Mouse (Mus musculus): ENCODE data around the gene Lrrc4. TPM values are rescaled to one million over a fixed set of nuclear protein-coding genes. Genes with fewer than 3 reads are reported as not detected.

The Lrrc4 gene
- total and polyA plus RNA-seq, 2 experiments: 0.10 TPM; not detected in 1

GRCm38 (mm10) chr6:28789685-28790084 lies 41.9 kb downstream of the Lrrc4 start:
- TF ChIP-seq POLR2A (IDR thresholded peaks at IDR 0.05; ENCODE audit: extremely low read depth, insufficient read depth, low read length): no peak
- no peak for TF ChIP-seq CTCF (IDR thresholded peaks at IDR 0.05; ENCODE audit: low read depth, low read length)
- Histone ChIP-seq H3K27me3 (ENCODE audit: control insufficient read depth, insufficient read depth, low read length) (no peaks in the 10 kb centered on the region), H3K79me2 (ENCODE audit: control insufficient read depth, insufficient read depth, low read length) (no peaks in the 10 kb centered on the region; the same call in 1 of the 2 replicates), H3K27ac (replicated peaks; ENCODE audit: insufficient read depth, low read depth, low read length) (no peak overlapping the region), H3K4me1 (ENCODE audit: control insufficient read depth, insufficient read depth, low read length) (no peaks in the 10 kb centered on the region; the same call in 1 of the 2 replicates), H3K9ac (ENCODE audit: low read depth, low read length) (no peak overlapping the region), H3K4me3 (ENCODE audit: insufficient read depth, low read depth, low read length) (no peak overlapping the region), H3K36me3 (ENCODE audit: control insufficient read depth, insufficient read depth, low read length) (peaks cover 8% of the 10 kb centered on the region; the same call in 1 of the 2 replicates)
- 53% methylated on average over 4 of the region's 4 CpGs for WGBS
- DNase-seq (ENCODE audit: extremely low read depth, low read depth, low spot score): no peak

DNA sequence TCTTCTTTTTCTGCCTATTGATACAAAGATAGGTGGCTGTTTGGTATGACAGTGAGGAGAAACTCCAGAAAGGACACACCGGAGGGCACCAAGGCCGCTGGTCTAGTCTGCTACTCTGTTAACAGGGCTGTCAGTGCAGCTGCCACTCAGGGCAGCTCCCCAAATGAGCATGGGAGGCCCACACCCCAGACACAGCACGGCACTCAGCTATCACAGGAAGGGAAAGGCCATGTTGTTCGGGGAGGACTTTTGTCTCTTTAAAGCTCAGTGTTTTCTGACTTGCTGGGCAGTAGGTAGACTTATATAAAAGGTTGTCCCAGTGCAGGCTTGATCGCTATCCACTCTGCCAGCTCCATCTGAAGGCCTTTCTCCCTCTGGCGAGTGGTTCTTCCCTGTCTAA lies 44.4 kb downstream of the Lrrc4 start:
- no peak for DNase-seq (ENCODE audit: extremely low read depth, low read depth, low spot score)
- Histone ChIP-seq H3K36me3 (ENCODE audit: control insufficient read depth, insufficient read depth, low read length) (peaks cover 8% of the 10 kb centered on the region), H3K79me2 (ENCODE audit: control insufficient read depth, insufficient read depth, low read length) (no peaks in the 10 kb centered on the region; the same call in 1 of the 2 replicates), H3K27me3 (ENCODE audit: control insufficient read depth, insufficient read depth, low read length) (no peaks in the 10 kb centered on the region), H3K27ac (replicated peaks; ENCODE audit: insufficient read depth, low read depth, low read length) (no peak overlapping the region), H3K9ac (ENCODE audit: low read depth, low read length) (no peak overlapping the region), H3K4me3 (ENCODE audit: insufficient read depth, low read depth, low read length) (no peak overlapping the region), H3K4me1 (ENCODE audit: control insufficient read depth, insufficient read depth, low read length) (no peaks in the 10 kb centered on the region; the same call in 1 of the 2 replicates)
- WGBS: 87% methylated on average over 6 of the region's 6 CpGs
- TF ChIP-seq CTCF (IDR thresholded peaks at IDR 0.05; ENCODE audit: low read depth, low read length): no peak
- TF ChIP-seq POLR2A (IDR thresholded peaks at IDR 0.05; ENCODE audit: extremely low read depth, insufficient read depth, low read length): no peak

DNA sequence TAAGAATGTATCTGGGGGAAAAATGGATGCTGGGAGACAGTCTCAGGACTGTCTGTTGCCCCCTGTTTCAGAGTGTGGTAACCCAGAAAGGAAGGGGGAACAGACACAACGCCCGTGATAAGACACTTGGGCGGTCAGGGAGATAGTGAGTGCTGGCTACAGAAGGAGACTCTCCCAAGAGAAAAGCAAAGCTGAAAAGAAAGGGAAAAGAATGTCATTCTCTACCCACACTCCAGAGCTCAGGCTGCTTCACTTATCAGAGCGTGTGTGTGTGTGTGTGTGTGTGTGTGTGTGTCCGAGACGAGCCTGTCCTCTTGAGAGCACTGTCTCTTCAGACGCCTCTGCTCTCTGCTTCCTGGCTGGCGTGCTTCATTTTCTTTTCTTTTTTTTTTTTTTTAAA lies 45.8 kb downstream of the Lrrc4 start:
- H3K79me2 ChIP-seq (ENCODE audit: control insufficient read depth, insufficient read depth, low read length): no peaks in the 10 kb centered on the region; the same call in 1 of the 2 replicates
- H3K27ac ChIP-seq (replicated peaks; ENCODE audit: insufficient read depth, low read depth, low read length): no peak overlapping the region

GRCm38 (mm10) chr6:28783953-28784352 lies 47.6 kb downstream of the Lrrc4 start:
- Histone ChIP-seq H3K27me3 (ENCODE audit: control insufficient read depth, insufficient read depth, low read length) (no peaks in the 10 kb centered on the region), H3K27ac (replicated peaks; ENCODE audit: insufficient read depth, low read depth, low read length) (no peak overlapping the region), H3K4me1 (ENCODE audit: control insufficient read depth, insufficient read depth, low read length) (no peaks in the 10 kb centered on the region), H3K36me3 (ENCODE audit: control insufficient read depth, insufficient read depth, low read length) (peaks cover 9% of the 10 kb centered on the region), H3K79me2 (ENCODE audit: control insufficient read depth, insufficient read depth, low read length) (no peaks in the 10 kb centered on the region; the same call in 1 of the 2 replicates), H3K9ac (ENCODE audit: low read depth, low read length) (no peak overlapping the region), H3K4me3 (ENCODE audit: insufficient read depth, low read depth, low read length) (no peak overlapping the region)
- no peak for DNase-seq (ENCODE audit: extremely low read depth, low read depth, low spot score)
- TF ChIP-seq POLR2A (IDR thresholded peaks at IDR 0.05; ENCODE audit: extremely low read depth, insufficient read depth, low read length) (no peak), CTCF (IDR thresholded peaks at IDR 0.05; ENCODE audit: low read depth, low read length) (no peak)
- 92% methylated on average over 5 of the region's 5 CpGs for WGBS

More for the DNA sequence above, 45.8 kb downstream of the Lrrc4 start:
- Histone ChIP-seq H3K36me3 (ENCODE audit: control insufficient read depth, insufficient read depth, low read length) (peaks cover 9% of the 10 kb centered on the region), H3K27me3 (ENCODE audit: control insufficient read depth, insufficient read depth, low read length) (no peaks in the 10 kb centered on the region), H3K4me1 (ENCODE audit: control insufficient read depth, insufficient read depth, low read length) (no peaks in the 10 kb centered on the region), H3K9ac (ENCODE audit: low read depth, low read length) (no peak overlapping the region), H3K4me3 (ENCODE audit: insufficient read depth, low read depth, low read length) (no peak overlapping the region)
- no peak for TF ChIP-seq POLR2A (IDR thresholded peaks at IDR 0.05; ENCODE audit: extremely low read depth, insufficient read depth, low read length)
- no peak for TF ChIP-seq CTCF (IDR thresholded peaks at IDR 0.05; ENCODE audit: low read depth, low read length)
- 81% methylated on average over 8 of the region's 8 CpGs for WGBS
- no peak for DNase-seq (ENCODE audit: extremely low read depth, low read depth, low spot score)

- TF ChIP-seq POLR2A (IDR thresholded peaks at IDR 0.05; ENCODE audit: extremely low read depth, insufficient read depth, low read length): no peak
- TF ChIP-seq CTCF (IDR thresholded peaks at IDR 0.05; ENCODE audit: low read depth, low read length): no peak
- Histone ChIP-seq H3K4me3 (ENCODE audit: insufficient read depth, low read depth, low read length) (no peak overlapping the region), H3K27me3 (ENCODE audit: control insufficient read depth, insufficient read depth, low read length) (no peaks in the 10 kb centered on the region), H3K27ac (replicated peaks; ENCODE audit: insufficient read depth, low read depth, low read length) (no peak overlapping the region), H3K4me1 (ENCODE audit: control insufficient read depth, insufficient read depth, low read length) (peaks cover 1% of the 10 kb centered on the region; the same call in 1 of the 2 replicates), H3K79me2 (ENCODE audit: control insufficient read depth, insufficient read depth, low read length) (no peaks in the 10 kb centered on the region), H3K9ac (ENCODE audit: low read depth, low read length) (no peak overlapping the region), H3K36me3 (ENCODE audit: control insufficient read depth, insufficient read depth, low read length) (peaks cover 9% of the 10 kb centered on the region)
- 96% methylated on average over 4 of the region's 4 CpGs for WGBS
- no peak for DNase-seq (ENCODE audit: extremely low read depth, low read depth, low spot score)
Measured at GRCm38 (mm10) chr6:28783082-28783647, 48.4 kb downstream of the Lrrc4 start.

- Histone ChIP-seq H3K79me2 (ENCODE audit: control insufficient read depth, insufficient read depth, low read length) (no peaks in the 10 kb centered on the region), H3K9ac (ENCODE audit: low read depth, low read length) (no peak overlapping the region), H3K4me3 (ENCODE audit: insufficient read depth, low read depth, low read length) (no peak overlapping the region), H3K36me3 (ENCODE audit: control insufficient read depth, insufficient read depth, low read length) (peaks cover 7% of the 10 kb centered on the region), H3K27ac (replicated peaks; ENCODE audit: insufficient read depth, low read depth, low read length) (no peak overlapping the region), H3K4me1 (ENCODE audit: control insufficient read depth, insufficient read depth, low read length) (peaks cover 3% of the 10 kb centered on the region; the same call in 1 of the 2 replicates), H3K27me3 (ENCODE audit: control insufficient read depth, insufficient read depth, low read length) (no peaks in the 10 kb centered on the region)
- no peak for DNase-seq (ENCODE audit: extremely low read depth, low read depth, low spot score)
- TF ChIP-seq POLR2A (IDR thresholded peaks at IDR 0.05; ENCODE audit: extremely low read depth, insufficient read depth, low read length): no peak
- no peak for TF ChIP-seq CTCF (IDR thresholded peaks at IDR 0.05; ENCODE audit: low read depth, low read length)
- WGBS: 90% methylated on average over 3 of the region's 3 CpGs
Measured at GRCm38 (mm10) chr6:28781696-28782095, 49.9 kb downstream of the Lrrc4 start.

Data from liver, adult 2 months (tissue).